Mouse (Mus musculus) MEL (cell line): ENCODE data around the gene Pxmp4. TPM values are rescaled to one million over a fixed set of nuclear protein-coding genes. Genes with fewer than 3 reads are reported as not detected.

ENCODE experiments used
- DNase-seq: peaks from one replicate; pipeline ENCODE4 v3.0.0; 2011; ENCODE audit warnings: low read depth, low spot score
- H3K27ac ChIP-seq: 2 replicates; pipeline ENCODE4 v1.5.1; 2012; ENCODE audit warnings: low read depth, mild to moderate bottlenecking, control low read depth, low read length, moderate library complexity; ENCODE audit not compliant: control insufficient read depth
- H3K27me3 ChIP-seq, 2 experiments: fragments of 150-350 bp in 1 of 2; sonication (generic) in 1 of 2; 2 replicates each; pipeline ENCODE4 v1.6.1; 2012; ENCODE audit warnings: low read length in 2 of 2, mild to moderate bottlenecking in 2 of 2, improper control_type of control experiment in 1 of 2, moderate library complexity in 1 of 2; ENCODE audit not compliant: insufficient read depth in 2 of 2, control insufficient read depth in 1 of 2
- H3K36me3 ChIP-seq, 2 experiments: 2 replicates each; pipeline ENCODE4 v1.6.1; 2012 to 2014; ENCODE audit warnings: low read length in 2 of 2, improper control_type of control experiment in 1 of 2, inconsistent platforms in 1 of 2, mild to moderate bottlenecking in 1 of 2; ENCODE audit not compliant: insufficient read depth in 2 of 2, control insufficient read depth in 1 of 2
- H3K4me1 ChIP-seq, 2 experiments: fragments of 150-350 bp in 1 of 2; sonication (generic) in 1 of 2; 2 replicates each; pipeline ENCODE4 v1.6.1; 2012; ENCODE audit warnings: low read length in 2 of 2, improper control_type of control experiment in 1 of 2, mild to moderate bottlenecking in 1 of 2; ENCODE audit not compliant: insufficient read depth in 2 of 2, control insufficient read depth in 1 of 2
- H3K4me3 ChIP-seq, 2 experiments: fragments of 150-350 bp in 1 of 2; sonication (generic) in 1 of 2; 2 replicates each; pipeline ENCODE4 v1.5.1; 2012; ENCODE audit warnings: low read depth in 2 of 2, low read length in 2 of 2, mild to moderate bottlenecking in 2 of 2, moderate library complexity in 2 of 2, control low read depth in 1 of 2, improper control_type of control experiment in 1 of 2; ENCODE audit not compliant: control insufficient read depth in 1 of 2, insufficient read depth in 1 of 2
- H3K79me2 ChIP-seq: 2 replicates; pipeline ENCODE4 v1.6.1; 2012; ENCODE audit warnings: mild to moderate bottlenecking, low read length, moderate library complexity; ENCODE audit not compliant: control insufficient read depth, poor library complexity, insufficient read depth
- H3K9ac ChIP-seq: 2 replicates; pipeline ENCODE4 v1.6.1; 2012; ENCODE audit warnings: low read depth, mild to moderate bottlenecking, control low read depth, low read length, moderate library complexity; ENCODE audit not compliant: control insufficient read depth, poor library complexity, severe bottlenecking
- H3K9me3 ChIP-seq: fragments of 150-350 bp; sonication (generic); replicated peaks from 2 replicates; pipeline ENCODE4 v1.6.1; 2012; ENCODE audit warnings: mild to moderate bottlenecking, low read length, improper control_type of control experiment, moderate library complexity; ENCODE audit not compliant: insufficient read depth
- BHLHE40 ChIP-seq: IDR thresholded peaks from 2 replicates; pipeline ENCODE4 v1.6.1; 2012; ENCODE audit warnings: low read depth, mild to moderate bottlenecking, inconsistent platforms, low read length, improper control_type of control experiment, borderline replicate concordance
- CHD1 ChIP-seq: IDR thresholded peaks from 2 replicates; pipeline ENCODE4 v1.6.1; 2012; ENCODE audit warnings: low read depth, mild to moderate bottlenecking, inconsistent platforms, low read length, improper control_type of control experiment
- CHD2 ChIP-seq: IDR thresholded peaks from 2 replicates; pipeline ENCODE4 v1.6.1; 2011; ENCODE audit warnings: low read length, improper control_type of control experiment
- CTCF ChIP-seq, 3 experiments: IDR thresholded peaks in 2 of 3; conservative IDR thresholded peaks in 1 of 3; 2 replicates each; pipeline ENCODE4 v1.5.1; 2011 to 2012; ENCODE audit warnings: low read length in 3 of 3, low read depth in 2 of 3, mild to moderate bottlenecking in 2 of 3, improper control_type of control experiment in 1 of 3, inconsistent platforms in 1 of 3, mixed read lengths in 1 of 3, moderate library complexity in 1 of 3; ENCODE audit not compliant: control insufficient read depth in 1 of 3, insufficient read depth in 1 of 3, poor library complexity in 1 of 3, severe bottlenecking in 1 of 3
- E2F4 ChIP-seq: IDR thresholded peaks from 2 replicates; pipeline ENCODE4 v1.6.1; 2011; ENCODE audit warnings: low read depth, low read length, improper control_type of control experiment, borderline replicate concordance
- ELF1 ChIP-seq: IDR thresholded peaks from 2 replicates; pipeline ENCODE4 v1.6.1; 2014; ENCODE audit warnings: low read depth, mild to moderate bottlenecking, inconsistent platforms, low read length, improper control_type of control experiment, moderate library complexity
- EP300 ChIP-seq, 2 experiments: IDR thresholded peaks; 2 replicates each; pipeline ENCODE4 v1.6.1; 2011; ENCODE audit warnings: improper control_type of control experiment in 2 of 2, low read length in 2 of 2, low read depth in 1 of 2, mild to moderate bottlenecking in 1 of 2
- ETS1 ChIP-seq: IDR thresholded peaks from 2 replicates; pipeline ENCODE4 v1.6.1; 2012; ENCODE audit warnings: low read depth, mild to moderate bottlenecking, inconsistent platforms, low read length, improper control_type of control experiment, moderate library complexity
- GABPA ChIP-seq: IDR thresholded peaks from 2 replicates; pipeline ENCODE4 v1.6.1; 2012; ENCODE audit warnings: low read depth, mild to moderate bottlenecking, inconsistent platforms, low read length, improper control_type of control experiment, moderate library complexity
- GATA1 ChIP-seq: IDR thresholded peaks from 2 replicates; pipeline ENCODE4 v1.6.1; 2011; ENCODE audit warnings: low read depth, low read length, improper control_type of control experiment
- JUND ChIP-seq: IDR thresholded peaks from 2 replicates; pipeline ENCODE4 v1.6.1; 2011; ENCODE audit warnings: low read depth, mild to moderate bottlenecking, improper control_type of control experiment, low read length
- KAT2A ChIP-seq: conservative IDR thresholded peaks from 2 replicates; pipeline ENCODE4 v1.6.1; 2012; ENCODE audit warnings: low read depth, low read length, improper control_type of control experiment, inconsistent platforms
- MAFK ChIP-seq: IDR thresholded peaks from 2 replicates; pipeline ENCODE4 v1.6.1; 2011; ENCODE audit warnings: low read depth, mild to moderate bottlenecking, low read length, improper control_type of control experiment, borderline replicate concordance
- MAX ChIP-seq: IDR thresholded peaks from 2 replicates; pipeline ENCODE4 v1.6.1; 2011; ENCODE audit warnings: low read length, improper control_type of control experiment
- MAZ ChIP-seq: IDR thresholded peaks from 2 replicates; pipeline ENCODE4 v1.6.1; 2012; ENCODE audit warnings: low read depth, mild to moderate bottlenecking, inconsistent platforms, low read length, improper control_type of control experiment
- MEF2A ChIP-seq: IDR thresholded peaks from 2 replicates; pipeline ENCODE4 v1.6.1; 2014; ENCODE audit warnings: low read depth, mild to moderate bottlenecking, inconsistent platforms, low read length, improper control_type of control experiment; ENCODE audit not compliant: poor library complexity, insufficient replicate concordance, severe bottlenecking; ENCODE audit errors: extremely low read depth
- MYB ChIP-seq: IDR thresholded peaks from 2 replicates; pipeline ENCODE4 v1.6.1; 2011; ENCODE audit warnings: mild to moderate bottlenecking, low read depth, low read length, improper control_type of control experiment
- MYC ChIP-seq: IDR thresholded peaks from 2 replicates; pipeline ENCODE4 v1.6.1; 2011; ENCODE audit warnings: low read depth, mild to moderate bottlenecking, low read length, improper control_type of control experiment, moderate library complexity
- NELFE ChIP-seq: IDR thresholded peaks from 2 replicates; pipeline ENCODE4 v1.6.1; 2011; ENCODE audit warnings: low read depth, low read length, improper control_type of control experiment
- NRF1 ChIP-seq: IDR thresholded peaks from 2 replicates; pipeline ENCODE4 v1.6.1; 2014; ENCODE audit warnings: low read depth, mild to moderate bottlenecking, inconsistent platforms, low read length, improper control_type of control experiment, moderate library complexity; ENCODE audit not compliant: poor library complexity, insufficient read depth, severe bottlenecking
- POLR2A ChIP-seq, 2 experiments: IDR thresholded peaks; 2 replicates each; pipeline ENCODE4 v1.6.1; 2011 to 2012; ENCODE audit warnings: low read length in 2 of 2, mild to moderate bottlenecking in 2 of 2, control low read depth in 1 of 2, improper control_type of control experiment in 1 of 2, low read depth in 1 of 2, moderate library complexity in 1 of 2; ENCODE audit not compliant: control insufficient read depth in 1 of 2, insufficient read depth in 1 of 2, poor library complexity in 1 of 2
- POLR2AphosphoS5 ChIP-seq: IDR thresholded peaks from 2 replicates; pipeline ENCODE4 v1.6.1; 2012; ENCODE audit warnings: low read depth, borderline replicate concordance, mild to moderate bottlenecking, inconsistent platforms, low read length, moderate library complexity, mixed read lengths
- RAD21 ChIP-seq: IDR thresholded peaks from 2 replicates; pipeline ENCODE4 v1.6.1; 2011; ENCODE audit warnings: mild to moderate bottlenecking, low read depth, low read length, improper control_type of control experiment
- RCOR1 ChIP-seq: IDR thresholded peaks from 2 replicates; pipeline ENCODE4 v1.6.1; 2012; ENCODE audit warnings: low read depth, mild to moderate bottlenecking, inconsistent platforms, low read length, improper control_type of control experiment
- SIN3A ChIP-seq: IDR thresholded peaks from 2 replicates; pipeline ENCODE4 v1.6.1; 2012; ENCODE audit warnings: low read length, improper control_type of control experiment, inconsistent platforms
- SMC3 ChIP-seq: IDR thresholded peaks from 2 replicates; pipeline ENCODE4 v1.6.1; 2011; ENCODE audit warnings: low read depth, low read length, improper control_type of control experiment
- TAL1 ChIP-seq: IDR thresholded peaks from 2 replicates; pipeline ENCODE4 v1.6.1; 2012; ENCODE audit warnings: mild to moderate bottlenecking, inconsistent platforms, low read length, moderate library complexity, mixed read lengths
- TBP ChIP-seq: IDR thresholded peaks from 2 replicates; pipeline ENCODE4 v1.8.0; 2011; ENCODE audit warnings: low read depth, low read length, improper control_type of control experiment
- TCF12 ChIP-seq: IDR thresholded peaks from 2 replicates; pipeline ENCODE4 v1.6.1; 2014; ENCODE audit warnings: low read depth, mild to moderate bottlenecking, inconsistent platforms, low read length, improper control_type of control experiment, moderate library complexity
- USF1 ChIP-seq: IDR thresholded peaks from 2 replicates; pipeline ENCODE4 v1.6.1; 2014; ENCODE audit warnings: low read depth, mild to moderate bottlenecking, inconsistent platforms, low read length, improper control_type of control experiment, moderate library complexity
- ZC3H11A ChIP-seq: IDR thresholded peaks from 2 replicates; pipeline ENCODE4 v1.6.1; 2012; ENCODE audit warnings: low read depth, mild to moderate bottlenecking, inconsistent platforms, low read length, improper control_type of control experiment
- ZKSCAN1 ChIP-seq: IDR thresholded peaks from 2 replicates; pipeline ENCODE4 v1.6.1; 2012; ENCODE audit warnings: low read depth, mild to moderate bottlenecking, inconsistent platforms, low read length, improper control_type of control experiment, moderate library complexity
- ZMIZ1 ChIP-seq: IDR thresholded peaks from 2 replicates; pipeline ENCODE4 v1.6.1; 2012; ENCODE audit warnings: low read depth, mild to moderate bottlenecking, inconsistent platforms, low read length, improper control_type of control experiment, moderate library complexity
- polyA plus RNA-seq, 2 experiments: library from polyadenylated mRNA; stranded (reverse) in 1 of 2; unstranded in 1 of 2; fragments of >175 nt in 1 of 2; fragments of >200 nt in 1 of 2; gene quantifications; 2 replicates each; pipeline versions ENCODE4 v1.2.1 to v1.2.4; 2012; ENCODE audit warnings: low replicate concordance in 2 of 2, low read depth in 1 of 2; ENCODE audit not compliant: insufficient read length in 2 of 2, insufficient read depth in 1 of 2, missing spikeins in 1 of 2
- total RNA-seq: library from RNA; depleted of rRNA; stranded (reverse); fragments of 300-350 nt; gene quantifications from 2 replicates; pipeline ENCODE4 v1.2.3, GENCODE M21; 2012

Gene Pxmp4
- total and polyA plus RNA-seq, 3 experiments, result 5.9 to 12.2 TPM; not detected in 1

- no peak for TF ChIP-seq MEF2A
These were observed 33.6 kb downstream of the Pxmp4 start, which contains the start of gene E2f1 (continued) for GRCm38 (mm10) chr2:154569836-154570286.

DNA sequence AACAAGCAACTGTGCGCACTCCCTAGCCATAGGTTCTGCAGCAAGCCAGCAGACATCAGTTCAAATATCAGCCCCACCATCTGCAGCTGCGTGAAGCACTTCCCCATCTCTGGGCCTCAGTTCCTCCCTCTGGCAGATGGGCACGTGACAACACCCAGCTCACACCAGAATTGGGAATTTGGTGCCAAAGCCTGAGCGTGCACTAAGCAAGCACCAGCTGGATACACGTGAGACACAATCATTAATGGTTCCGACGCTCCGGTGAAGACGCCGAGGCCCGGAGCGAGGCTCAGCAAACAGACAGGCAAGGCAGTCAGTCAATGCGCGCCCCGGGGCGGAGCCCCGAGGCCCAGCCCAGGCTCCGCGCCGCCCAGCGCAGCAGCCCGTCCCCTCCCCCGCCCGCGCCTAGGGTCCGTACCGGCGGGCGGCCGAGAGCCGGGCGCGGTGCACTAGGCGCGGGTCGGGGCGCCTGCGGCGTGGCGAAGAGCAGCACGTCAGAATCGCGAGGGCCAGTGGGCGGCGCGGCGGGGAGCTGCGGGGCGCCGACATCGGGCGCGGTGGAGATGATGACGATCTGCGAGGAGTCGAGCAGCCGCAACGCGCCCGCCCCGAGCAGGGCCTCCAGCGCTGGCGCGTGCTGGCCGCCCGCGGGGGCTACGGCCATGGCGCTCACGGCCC lies 34.3 kb downstream of the Pxmp4 start:
- H3K9me3 ChIP-seq, result no peaks in the 10 kb centered on the region
- H3K9ac ChIP-seq, result peak overlapping the region; percentile 86
- DNase-seq, result peak; percentile 96
- peaks cover 32% of the 10 kb centered on the region for H3K79me2 ChIP-seq
- peak overlapping the region; percentile 68 to 72 for H3K4me3 ChIP-seq
- H3K27me3 ChIP-seq, result no peaks in the 10 kb centered on the region
- H3K4me1 ChIP-seq, result peaks cover 0 to 23% of the 10 kb centered on the region in 2 experiments; a peak in 3 of 4 replicates
- H3K27ac ChIP-seq, result peak overlapping the region; percentile 98
- peaks cover 0 to 23% of the 10 kb centered on the region in 2 experiments; a peak in 2 of 4 replicates for H3K36me3 ChIP-seq
- TF ChIP-seq GABPA (no peak), NELFE (peak; percentile 67), MYC (peak; percentile 94), MAFK (no peak), CHD1 (no peak; the same call in 1 of the 2 replicates), KAT2A (peak; percentile 49; the same call in 1 of the 2 replicates), TAL1 (peak; percentile 88), ZKSCAN1 (0 out of 2 replicates have a peak, but pooled peaks have one; percentile 33), TCF12 (peak; percentile 79), RAD21 (no peak), TBP (peak; percentile 51), EP300 (IDR thresholded peaks at IDR 0.05; ENCODE audit: low read depth in 1 of 2, low read length in 2 of 2) (peak; percentile 63 to 81), MAX (peak; percentile 97), ZC3H11A (no peak), CHD2 (no peak), MAZ (peak; percentile 58; the same call in 1 of the 2 replicates), CTCF (IDR thresholded peaks at IDR 0.05 in 2 of 3, conservative IDR thresholded peaks at IDR 0.05 in 1 of 3; ENCODE audit: control insufficient read depth in 1 of 3, insufficient read depth in 1 of 3, low read depth in 2 of 3, low read length in 3 of 3, poor library complexity in 1 of 3, severe bottlenecking in 1 of 3) (no peak), POLR2A (IDR thresholded peaks at IDR 0.05; ENCODE audit: control insufficient read depth in 1 of 2, insufficient read depth in 1 of 2, low read depth in 1 of 2, low read length in 2 of 2, poor library complexity in 1 of 2) (peak; percentile 39 to 70; a peak in 2 of 4 replicates), ELF1 (peak; percentile 57; the same call in 1 of the 2 replicates), ZMIZ1 (peak; percentile 50; the same call in 1 of the 2 replicates), JUND (no peak), ETS1 (peak; percentile 92), NRF1 (peak; percentile 54; the same call in 1 of the 2 replicates), USF1 (peak; percentile 99), BHLHE40 (peak; percentile 99), E2F4 (no peak; the same call in 1 of the 2 replicates), SIN3A (peak; percentile 98), MEF2A (no peak), POLR2AphosphoS5 (peak; percentile 68; the same call in 1 of the 2 replicates), SMC3 (no peak; the same call in 1 of the 2 replicates), MYB (0 out of 2 replicates have a peak, but pooled peaks have one; percentile 20), GATA1 (peak; percentile 73), RCOR1 (peak; percentile 76)
